Mouse (Mus musculus) embryonic facial prominence, embryonic 11.5 days (tissue): ENCODE measurements at regions not wholly inside any gene's neighbourhood (a gene's known extent, or its start where the extent isn't known, plus 50 kb on each side); places are given as distances from the start of the nearest gene placed in this dataset.

Experiments
- ATAC-seq: fragments of 200-750 bp; cut with Nextera tagmentation; replicated peaks from 2 replicates; pipeline ENCODE4 v1.8.0; 2017; ENCODE audit warnings: low read depth; ENCODE audit not compliant: insufficient number of reproducible peaks, low FRiP score, low TSS enrichment
- DNase-seq: peaks from one replicate; pipeline ENCODE4 v3.0.0-alpha.2; 2015; ENCODE audit warnings: low spot score
- H3K27ac ChIP-seq: fragments of 300-500 bp; sonication (generic); replicated peaks from 2 replicates; pipeline ENCODE4 v1.5.1; 2014; ENCODE audit warnings: mild to moderate bottlenecking, low read depth, low read length, control low read depth
- H3K27me3 ChIP-seq: fragments of 300-500 bp; sonication (generic); 2 replicates; pipeline ENCODE4 v1.6.1; 2014; ENCODE audit warnings: mild to moderate bottlenecking, low read length, moderate library complexity, mixed read lengths; ENCODE audit not compliant: control insufficient read depth, insufficient read depth
- H3K36me3 ChIP-seq: fragments of 300-500 bp; sonication (generic); replicated peaks from 2 replicates; pipeline ENCODE4 v1.6.1; 2014; ENCODE audit warnings: low read depth, mild to moderate bottlenecking, low read length, moderate library complexity, mixed read lengths; ENCODE audit not compliant: control insufficient read depth, insufficient read depth
- H3K4me1 ChIP-seq: fragments of 300-500 bp; sonication (generic); 2 replicates; pipeline ENCODE4 v1.6.1; 2014; ENCODE audit warnings: low read length, mixed read lengths; ENCODE audit not compliant: control insufficient read depth, insufficient read depth
- H3K4me2 ChIP-seq: fragments of 300-500 bp; sonication (generic); 2 replicates; pipeline ENCODE4 v1.6.1; 2014; ENCODE audit warnings: low read depth, mild to moderate bottlenecking, control low read depth, low read length, moderate library complexity
- H3K4me3 ChIP-seq: fragments of 300-500 bp; sonication (generic); 2 replicates; pipeline ENCODE4 v1.5.1; 2014; ENCODE audit warnings: low read depth, low read length, control low read depth
- H3K9ac ChIP-seq: fragments of 300-500 bp; sonication (generic); replicated peaks from 2 replicates; pipeline ENCODE4 v1.6.1; 2014; ENCODE audit warnings: mild to moderate bottlenecking, control low read depth, low read length
- H3K9me3 ChIP-seq: fragments of 300-500 bp; sonication (generic); replicated peaks from 2 replicates; pipeline ENCODE4 v1.6.1; 2016; ENCODE audit warnings: mild to moderate bottlenecking, low read length, inconsistent platforms, mixed read lengths; ENCODE audit not compliant: control insufficient read depth
- whole genome bisulfite sequencing: fragments of 180-500 bp; shearing (Covaris S2); extraction: QIAGEN DNeasy Blood & Tissue Kit; methylation state at CpG from one replicate; pipeline ENCODE4 v1.1.7; 2014; 5-methylcytosine and 5-hydroxymethylcytosine counted together

GRCm38 (mm10) chr2:45746606-45747005 is 629.4 kb upstream of the Zeb2 start:
- H3K36me3 ChIP-seq: no peaks in the 10 kb centered on the region
- no peak overlapping the region for H3K4me3 ChIP-seq
- no peaks in the 10 kb centered on the region for H3K4me1 ChIP-seq
- H3K4me2 ChIP-seq: no peak overlapping the region
- no peaks in the 10 kb centered on the region for H3K27me3 ChIP-seq
- DNase-seq (no peak), ATAC-seq (no peak)
- no peaks in the 10 kb centered on the region for H3K9me3 ChIP-seq
- WGBS: 91% methylated on average over 4 of the region's 4 CpGs
- H3K9ac ChIP-seq: no peak overlapping the region
- H3K27ac ChIP-seq: no peak overlapping the region

- Histone ChIP-seq H3K27me3 (no peaks in the 10 kb centered on the region), H3K36me3 (no peaks in the 10 kb centered on the region), H3K4me2 (no peak overlapping the region), H3K27ac (no peak overlapping the region), H3K9ac (no peak overlapping the region), H3K4me1 (no peaks in the 10 kb centered on the region), H3K4me3 (no peak overlapping the region), H3K9me3 (no peaks in the 10 kb centered on the region)
- DNase-seq: no peak
- no peak for ATAC-seq
- WGBS: 65% methylated on average over 2 of the region's 2 CpGs
These were observed 619.1 kb upstream of the Zeb2 start for GRCm38 (mm10) chr2:45736278-45736677.

DNA sequence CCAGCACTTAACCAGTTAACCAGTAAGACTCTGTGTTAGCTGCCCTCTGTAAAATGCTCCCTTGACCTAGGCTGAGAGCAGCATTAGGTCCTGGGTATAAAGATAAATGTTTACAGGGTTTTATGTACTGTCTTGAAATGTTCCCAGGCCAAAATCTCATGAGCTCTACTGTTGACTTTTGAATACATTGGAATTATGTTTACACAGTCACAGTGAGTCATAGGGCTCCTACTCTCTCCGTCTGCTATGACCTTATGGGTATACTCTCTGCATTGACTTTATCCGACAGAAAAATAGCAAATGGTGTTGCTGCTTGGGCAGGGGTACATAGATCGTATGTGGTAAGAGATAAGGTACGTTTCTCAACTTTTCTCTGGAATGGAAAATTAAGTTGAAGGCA is 596.8 kb upstream of the Zeb2 start:
- H3K4me3 ChIP-seq: no peak overlapping the region
- H3K9me3 ChIP-seq: no peaks in the 10 kb centered on the region
- H3K27me3 ChIP-seq: no peaks in the 10 kb centered on the region
- no peaks in the 10 kb centered on the region for H3K4me1 ChIP-seq
- no peaks in the 10 kb centered on the region for H3K36me3 ChIP-seq
- H3K27ac ChIP-seq: no peak overlapping the region
- no peak overlapping the region for H3K9ac ChIP-seq
- ATAC-seq (no peak), DNase-seq (no peak)
- H3K4me2 ChIP-seq: no peak overlapping the region
- 80% methylated on average over 4 of the region's 4 CpGs for WGBS

GRCm38 (mm10) chr2:45707026-45707425 is 589.8 kb upstream of the Zeb2 start:
- Histone ChIP-seq H3K4me1 (no peaks in the 10 kb centered on the region), H3K27ac (no peak overlapping the region), H3K9ac (no peak overlapping the region), H3K36me3 (no peaks in the 10 kb centered on the region), H3K27me3 (no peaks in the 10 kb centered on the region), H3K4me3 (no peak overlapping the region), H3K4me2 (no peak overlapping the region), H3K9me3 (no peaks in the 10 kb centered on the region)
- ATAC-seq (no peak), DNase-seq (no peak)

GRCm38 (mm10) chr2:45702511-45702910 is 585.3 kb upstream of the Zeb2 start:
- Histone ChIP-seq H3K9me3 (no peaks in the 10 kb centered on the region), H3K4me1 (no peaks in the 10 kb centered on the region), H3K27me3 (no peaks in the 10 kb centered on the region), H3K36me3 (no peaks in the 10 kb centered on the region), H3K4me2 (no peak overlapping the region), H3K4me3 (no peak overlapping the region), H3K27ac (no peak overlapping the region), H3K9ac (no peak overlapping the region)
- peak; percentile 24 for DNase-seq
- no peak for ATAC-seq

DNA sequence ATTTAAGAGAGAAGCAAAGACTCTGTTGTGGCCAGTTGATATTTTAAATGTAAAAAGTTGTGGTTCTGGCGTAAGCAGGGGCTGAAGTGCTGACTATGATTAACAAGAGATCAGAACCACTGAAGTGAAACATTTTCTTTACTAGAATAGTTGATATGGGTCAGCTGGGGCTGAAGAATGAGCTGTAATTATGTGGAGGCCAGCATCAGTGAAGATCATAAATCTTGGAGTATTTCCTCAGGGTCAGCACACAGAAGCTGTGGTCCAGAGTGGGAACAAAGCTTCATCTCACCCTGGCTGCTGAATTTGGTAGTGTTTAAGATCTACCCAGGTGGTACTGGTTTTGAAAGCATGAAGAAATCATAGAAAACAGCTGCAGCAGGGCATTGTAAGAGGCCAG is 583.4 kb upstream of the Zeb2 start:
- no peak for DNase-seq
- H3K27me3 ChIP-seq: no peaks in the 10 kb centered on the region

DNA sequence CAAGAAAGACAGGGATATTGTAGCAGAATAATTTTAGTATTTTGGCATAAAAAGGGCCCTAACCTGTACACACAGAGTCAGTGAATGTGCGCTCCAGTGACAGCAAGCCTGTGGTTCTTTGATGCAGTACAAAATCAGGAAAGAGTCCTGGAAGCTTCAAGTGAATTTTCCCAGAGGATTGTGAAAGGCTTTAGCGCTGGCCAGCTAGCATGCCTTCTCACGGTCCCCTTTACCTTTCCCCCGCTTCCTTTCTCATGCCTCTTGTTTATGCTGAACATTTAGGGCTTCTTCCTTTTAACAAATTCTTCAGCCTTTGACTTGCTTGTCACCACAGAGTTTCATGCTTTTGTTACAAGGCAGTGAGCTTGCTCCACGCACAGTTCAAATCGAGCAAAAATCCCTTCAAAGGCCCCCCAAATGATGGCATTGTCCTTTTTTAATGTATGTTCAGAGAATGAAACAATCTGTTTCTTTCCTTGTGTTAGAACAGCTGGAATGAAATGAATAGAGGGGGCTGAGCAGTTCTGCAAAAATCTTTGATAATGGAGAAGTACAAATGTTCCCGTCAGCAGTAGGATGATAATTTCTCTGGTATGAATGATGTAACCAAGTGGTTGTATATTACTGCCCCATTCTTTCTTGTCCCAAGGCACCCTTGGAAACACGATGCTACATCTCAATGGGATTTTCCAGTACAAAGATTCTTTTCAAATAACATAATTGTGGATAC is 576.3 kb upstream of the Zeb2 start:
- Histone ChIP-seq H3K36me3 (no peaks in the 10 kb centered on the region), H3K27ac (no peak overlapping the region), H3K9ac (no peak overlapping the region), H3K4me1 (no peaks in the 10 kb centered on the region), H3K4me3 (no peak overlapping the region), H3K4me2 (no peak overlapping the region), H3K27me3 (no peaks in the 10 kb centered on the region), H3K9me3 (no peaks in the 10 kb centered on the region)
- 61% methylated on average over 8 of the region's 8 CpGs for WGBS
- DNase-seq (no peak), ATAC-seq (no peak)

More for the DNA sequence above, 583.4 kb upstream of the Zeb2 start:
- no peaks in the 10 kb centered on the region for H3K36me3 ChIP-seq
- no peak overlapping the region for H3K4me3 ChIP-seq
- no peaks in the 10 kb centered on the region for H3K4me1 ChIP-seq
- H3K27ac ChIP-seq: no peak overlapping the region
- H3K9me3 ChIP-seq: no peaks in the 10 kb centered on the region
- ATAC-seq: no peak
- WGBS: 95% methylated on average over 1 of the region's 1 CpGs
- no peak overlapping the region for H3K4me2 ChIP-seq
- no peak overlapping the region for H3K9ac ChIP-seq

DNA sequence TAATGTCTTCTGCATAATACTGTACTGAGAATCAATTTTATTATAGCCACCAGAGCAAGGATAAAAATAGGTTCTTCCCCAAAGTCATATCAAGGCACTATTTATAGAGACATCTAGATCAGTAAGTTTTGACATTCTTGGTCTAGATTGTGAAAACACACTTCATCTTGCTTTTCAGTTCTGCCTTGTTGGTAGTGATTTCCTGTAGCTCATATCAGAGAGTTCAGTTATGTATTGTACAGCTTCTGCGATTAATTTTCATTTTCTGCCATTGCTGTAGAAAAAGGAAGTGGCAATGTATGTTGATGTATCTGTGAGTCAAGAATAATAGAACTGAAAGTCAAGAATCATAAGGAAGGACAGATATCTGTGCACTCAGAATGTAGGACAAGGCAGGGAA is 575.6 kb upstream of the Zeb2 start:
- H3K27ac ChIP-seq: no peak overlapping the region
- DNase-seq (no peak), ATAC-seq (no peak)
- H3K9me3 ChIP-seq: no peaks in the 10 kb centered on the region
- no peaks in the 10 kb centered on the region for H3K4me1 ChIP-seq
- no peak overlapping the region for H3K9ac ChIP-seq
- WGBS: 93% methylated on average over 1 of the region's 1 CpGs
- no peaks in the 10 kb centered on the region for H3K27me3 ChIP-seq
- H3K36me3 ChIP-seq: no peaks in the 10 kb centered on the region
- H3K4me3 ChIP-seq: no peak overlapping the region
- H3K4me2 ChIP-seq: no peak overlapping the region
